Mouse (Mus musculus): ENCODE results near the gene Inpp5e.
"Not testable (repeated sequence)": the region's sequence is repeated elsewhere in the genome, so short reads cannot be mapped to it uniquely, and the experiment has no call there.

Gene Inpp5e

DNA sequence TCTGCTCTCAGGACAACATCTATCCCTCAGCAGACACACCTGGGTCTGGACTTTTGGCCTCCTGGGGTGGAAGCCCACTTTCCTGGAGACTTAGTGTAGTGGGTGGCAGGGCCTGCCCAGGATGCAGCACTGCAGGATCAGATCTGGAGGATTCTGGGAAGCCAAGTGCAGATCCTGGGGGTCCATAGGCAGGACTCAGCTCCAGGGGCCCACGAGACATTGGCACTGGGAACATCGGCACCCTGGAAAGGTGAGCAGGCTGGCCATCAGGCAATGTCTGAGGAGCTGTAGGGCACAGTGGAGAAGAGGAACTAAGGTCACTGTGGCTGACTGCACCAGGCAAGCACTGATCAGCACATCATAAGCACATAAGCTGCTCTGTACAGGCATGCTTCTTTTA lies 13.0 kb upstream of the Inpp5e start:
- no peak for DNase-seq (ENCODE audit: inconsistent age in 2 of 2, low spot score in 1 of 2)

DNA sequence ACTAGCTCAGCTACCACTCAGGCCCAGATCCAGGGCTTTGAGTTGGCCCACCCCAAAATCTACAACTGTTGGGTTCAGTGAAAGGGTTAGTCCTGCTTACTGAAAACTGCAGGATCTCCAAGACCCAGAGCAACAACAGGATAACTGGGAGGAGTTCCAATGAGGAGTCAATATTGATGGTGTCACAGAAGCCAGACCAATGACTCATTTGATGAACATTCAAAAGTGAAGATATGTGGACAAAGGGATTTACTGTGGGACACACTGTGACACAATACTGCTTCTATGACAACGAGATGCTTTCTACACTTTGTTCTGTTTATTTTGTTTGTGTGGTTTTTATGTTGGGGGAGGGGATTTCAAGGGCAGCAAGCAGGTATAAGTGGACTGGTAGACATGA lies 9.1 kb upstream of the Inpp5e start:
- peak in 1 of 2 experiments; percentile 51 for DNase-seq (ENCODE audit: inconsistent age in 2 of 2, low spot score in 1 of 2)

DNA sequence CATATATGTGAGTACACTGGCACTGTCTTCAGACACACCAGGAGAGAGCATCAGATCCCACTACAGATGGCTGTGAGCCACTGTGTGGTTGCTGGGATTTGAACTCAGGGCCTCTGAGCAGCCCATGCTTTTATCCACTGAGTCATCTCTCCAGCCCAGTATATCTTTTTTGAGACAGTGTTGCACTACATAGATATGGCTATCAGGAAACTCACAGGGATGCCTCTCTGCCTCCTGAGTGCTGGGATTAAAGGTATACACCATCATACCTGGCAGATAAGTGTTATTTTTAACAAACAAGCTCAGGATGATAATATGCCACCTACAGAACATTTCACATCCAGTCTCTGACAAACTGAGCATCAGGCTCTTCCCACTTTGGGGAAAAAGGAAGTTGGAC lies 8.1 kb upstream of the Inpp5e start:
- no peak for DNase-seq (ENCODE audit: inconsistent age in 2 of 2, low spot score in 1 of 2)

DNA sequence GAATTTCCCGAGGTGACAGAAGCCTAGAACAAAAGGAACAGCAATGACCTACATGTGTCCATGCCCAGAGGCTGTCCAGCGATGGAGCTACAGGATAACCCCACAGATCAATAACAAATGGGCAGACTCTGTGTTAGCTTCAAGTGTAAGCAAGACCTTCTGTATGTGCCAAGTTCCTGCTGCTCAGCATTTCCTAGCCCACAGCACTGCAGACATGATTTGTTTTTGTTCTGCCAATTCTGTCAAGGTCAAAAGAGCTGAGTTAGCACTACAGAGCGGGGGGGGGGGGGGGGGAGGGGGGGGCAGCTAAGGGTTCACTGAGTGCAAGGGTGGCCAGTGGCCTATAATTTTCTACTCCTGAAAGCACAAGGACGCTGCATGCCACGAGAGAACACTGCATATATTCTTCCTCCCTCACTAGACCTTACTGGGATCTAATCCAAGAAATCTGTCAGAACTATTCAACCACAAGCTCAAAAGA lies 2.0 kb upstream of the Inpp5e start:
- peak; percentile 80 to 90 for DNase-seq (ENCODE audit: inconsistent age in 2 of 2, low spot score in 1 of 2)

DNA sequence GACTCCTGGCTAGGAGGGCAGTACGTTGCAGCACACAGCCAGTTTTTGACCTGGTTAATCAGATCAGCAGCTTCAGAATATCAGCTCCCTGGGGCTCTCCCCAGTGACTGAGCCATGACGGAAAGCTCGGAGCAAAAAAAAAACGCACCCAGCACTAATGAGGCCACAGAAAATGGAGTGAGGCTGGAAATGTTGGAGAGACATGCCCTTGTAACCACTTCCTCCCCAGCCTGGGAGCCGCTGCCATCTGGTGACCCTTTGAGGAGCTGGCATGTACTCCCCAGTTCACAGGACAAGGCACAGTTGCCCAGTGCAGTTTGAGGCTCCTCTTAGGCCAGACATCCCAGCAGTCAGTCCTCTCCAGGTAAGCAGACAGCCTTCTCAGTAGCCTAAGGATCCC lies 1.1 kb upstream of the Inpp5e start:
- peak in 1 of 2 experiments; percentile 45 for DNase-seq (ENCODE audit: inconsistent age in 2 of 2, low spot score in 1 of 2)

DNA sequence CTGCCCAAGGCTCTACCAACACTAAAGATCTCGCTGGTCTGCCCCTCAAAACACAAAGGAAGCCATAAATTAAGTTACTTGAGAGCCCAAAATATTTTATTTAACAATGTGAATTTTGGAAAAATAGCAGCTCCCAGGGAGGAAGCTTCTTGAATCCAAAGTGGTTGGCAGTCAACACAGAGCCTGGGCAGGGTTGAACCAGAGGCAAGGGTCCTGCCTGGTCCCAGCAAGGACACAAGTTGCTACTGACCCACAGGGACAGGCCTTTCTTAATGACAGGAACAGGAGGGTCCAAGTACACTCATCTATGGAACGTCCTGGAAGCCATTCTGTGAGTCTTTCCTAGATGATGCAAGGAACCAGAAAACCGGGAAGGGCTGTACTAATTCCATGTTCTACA lies 359 bp upstream of the Inpp5e start:
- no peak for DNase-seq (ENCODE audit: inconsistent age in 2 of 2, low spot score in 1 of 2)

DNA sequence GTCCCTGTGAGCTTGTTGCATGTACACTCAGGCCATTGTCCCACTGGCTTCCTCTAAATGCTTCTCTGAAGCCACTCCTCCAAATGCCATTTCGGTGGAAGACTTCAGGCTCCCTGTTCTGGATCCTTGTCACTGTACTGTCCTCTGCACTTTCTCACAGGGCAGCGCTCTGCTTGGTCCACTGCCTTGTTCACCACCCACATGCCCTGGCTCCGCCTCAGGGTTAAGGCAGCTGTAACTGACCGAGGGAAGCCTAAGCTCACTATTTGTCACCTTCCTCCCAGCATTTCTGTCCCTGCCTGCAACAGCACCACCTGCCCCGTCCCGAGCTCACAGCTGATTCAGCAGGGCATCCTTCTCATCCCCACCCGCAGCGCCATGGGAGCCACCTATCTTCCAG lies 5.7 kb downstream of the Inpp5e start:
- no peak for DNase-seq (ENCODE audit: inconsistent age in 2 of 2, low spot score in 1 of 2)

DNA sequence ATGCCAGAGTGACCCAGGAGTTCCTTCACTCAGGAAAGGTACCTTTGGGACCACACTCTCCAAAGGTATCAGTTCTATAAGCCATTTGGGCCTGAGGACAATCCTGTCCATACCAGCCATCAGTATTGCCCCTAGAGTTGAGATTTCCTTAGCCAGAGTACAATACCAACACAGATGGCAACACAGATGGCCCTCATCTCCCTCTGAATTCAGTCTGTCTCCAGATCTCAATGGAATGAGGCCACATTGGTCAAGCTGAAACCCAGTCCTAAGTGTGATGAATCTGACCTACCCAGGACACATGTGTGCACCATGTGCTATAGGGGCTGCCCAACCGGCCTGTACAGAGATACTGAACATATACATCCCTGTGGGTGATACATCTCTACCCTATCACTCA lies 6.7 kb downstream of the Inpp5e start:
- no peak for DNase-seq (ENCODE audit: inconsistent age in 2 of 2, low spot score in 1 of 2)

DNA sequence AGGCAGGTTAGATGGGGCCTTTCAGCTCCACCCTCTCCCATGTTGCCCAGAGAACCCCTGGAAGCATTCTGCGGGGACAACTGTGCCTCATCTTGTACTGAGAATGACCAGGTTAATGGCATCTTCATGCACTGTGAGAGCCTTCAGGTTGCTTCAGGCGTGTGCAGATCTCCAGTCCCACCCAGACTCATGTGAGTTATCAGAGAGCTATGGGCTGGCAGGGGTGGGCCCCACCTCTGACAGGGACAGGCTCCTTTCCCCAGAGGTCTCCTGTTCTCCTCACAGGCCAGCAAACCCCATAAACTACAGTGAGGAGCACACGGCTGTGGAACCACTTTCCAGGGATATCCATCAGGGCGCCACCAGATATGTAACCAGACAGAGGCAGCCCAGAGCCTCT lies 8.0 kb downstream of the Inpp5e start:
- DNase-seq (ENCODE audit: inconsistent age in 2 of 2, low spot score in 1 of 2): no peak

DNA sequence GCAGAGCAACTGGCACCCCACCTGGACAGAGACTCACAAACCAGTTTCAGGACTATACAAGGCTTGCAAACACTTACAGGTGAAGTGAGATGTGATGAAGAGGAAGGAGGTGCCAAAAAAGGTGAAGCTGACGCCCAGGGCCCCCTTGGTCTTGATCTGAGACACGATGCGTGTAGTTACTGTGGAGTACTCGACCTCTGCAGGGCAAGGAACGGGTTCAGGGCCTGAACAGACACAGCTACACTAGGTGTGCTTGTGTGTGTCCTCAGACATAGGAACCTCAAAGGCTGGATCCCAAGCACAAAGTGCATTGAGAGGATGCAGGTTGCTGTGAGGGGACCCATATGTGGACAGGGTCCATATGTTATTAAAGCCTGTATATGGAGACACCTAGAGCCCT lies 8.7 kb downstream of the Inpp5e start:
- DNase-seq (ENCODE audit: inconsistent age in 2 of 2, low spot score in 1 of 2): no peak

DNA sequence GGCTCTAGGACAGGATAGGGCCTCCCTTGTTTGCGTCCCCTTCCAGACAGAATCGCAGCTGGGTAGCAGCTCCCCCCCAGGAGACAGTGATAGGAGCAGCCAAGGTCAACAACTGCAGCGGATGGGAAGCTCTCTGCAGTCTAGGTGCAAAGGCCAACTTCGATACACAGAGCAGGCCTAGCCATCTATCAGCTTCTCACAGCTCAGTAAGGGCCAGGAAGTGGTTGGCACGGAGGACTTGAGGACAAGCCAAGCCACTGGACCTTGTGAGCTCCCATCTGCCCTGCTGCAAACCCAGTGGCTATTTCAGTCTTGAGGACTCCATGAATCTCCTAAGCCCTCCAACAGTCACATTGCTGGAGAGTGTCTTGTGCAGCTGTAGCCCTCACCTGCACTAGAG lies 9.4 kb downstream of the Inpp5e start:
- DNase-seq (ENCODE audit: inconsistent age in 2 of 2, low spot score in 1 of 2): no peak

DNA sequence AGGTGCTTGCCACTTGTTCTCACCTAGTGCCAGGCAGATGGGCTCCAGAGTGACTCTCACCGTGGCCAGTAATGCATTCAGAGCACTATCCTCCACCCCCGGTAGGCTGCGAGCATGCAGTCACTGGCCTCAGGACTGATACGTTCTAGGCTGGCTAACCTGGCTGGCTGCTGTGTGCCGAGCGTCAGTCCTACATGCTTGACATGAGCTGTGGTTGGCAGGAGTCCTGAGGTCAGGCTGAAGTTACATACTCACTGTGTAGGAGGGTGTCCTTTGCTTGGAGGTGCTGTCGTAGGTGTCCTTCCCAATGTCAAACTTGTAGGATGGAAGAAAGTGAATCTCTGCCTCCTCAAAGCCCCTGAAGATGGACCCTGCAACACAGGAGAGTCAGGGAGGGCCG lies 10.0 kb downstream of the Inpp5e start:
- no peak for DNase-seq (ENCODE audit: inconsistent age in 2 of 2, low spot score in 1 of 2)

DNA sequence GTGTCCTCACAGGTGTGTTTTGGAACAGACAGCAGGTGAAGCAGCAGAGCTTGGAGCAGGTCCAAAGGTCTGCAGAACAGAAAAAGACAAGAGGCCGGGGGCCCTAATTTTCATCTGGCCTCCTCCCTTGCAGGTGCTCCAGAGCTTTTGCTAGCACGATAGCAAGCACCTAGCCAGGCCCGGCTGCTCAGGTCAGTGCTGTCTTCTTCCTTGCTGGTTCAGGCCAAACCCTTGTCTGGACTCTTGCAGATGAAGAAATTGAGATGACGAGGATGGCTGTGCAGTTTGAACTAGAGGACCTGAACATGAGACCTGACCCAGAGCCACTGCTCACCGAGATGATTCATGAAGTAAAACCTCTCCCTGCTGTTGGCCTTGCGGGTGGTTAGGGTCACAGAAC lies 17.4 kb downstream of the Inpp5e start:
- DNase-seq (ENCODE audit: inconsistent age in 2 of 2, low spot score in 1 of 2): no peak

DNA sequence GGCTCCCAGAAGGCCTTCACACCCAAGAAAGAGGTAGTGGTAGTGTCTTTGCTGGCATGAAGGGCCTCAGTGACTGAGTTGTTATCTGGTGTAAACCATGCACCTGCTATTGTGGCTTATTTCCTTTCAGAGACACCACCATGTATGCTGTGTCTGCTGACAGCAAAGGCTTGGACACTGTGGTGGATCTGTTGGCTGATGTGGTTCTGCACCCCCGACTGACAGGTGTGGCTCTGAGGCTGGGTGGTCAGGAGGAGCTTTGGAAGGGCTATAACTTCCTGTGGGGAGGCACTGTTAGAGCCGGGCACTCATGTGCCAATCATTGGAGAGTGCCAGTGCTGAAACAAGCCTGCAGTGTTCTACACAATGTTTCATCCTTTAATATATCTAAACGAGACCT lies 18.0 kb downstream of the Inpp5e start:
- DNase-seq (ENCODE audit: inconsistent age in 2 of 2, low spot score in 1 of 2): no peak

DNA sequence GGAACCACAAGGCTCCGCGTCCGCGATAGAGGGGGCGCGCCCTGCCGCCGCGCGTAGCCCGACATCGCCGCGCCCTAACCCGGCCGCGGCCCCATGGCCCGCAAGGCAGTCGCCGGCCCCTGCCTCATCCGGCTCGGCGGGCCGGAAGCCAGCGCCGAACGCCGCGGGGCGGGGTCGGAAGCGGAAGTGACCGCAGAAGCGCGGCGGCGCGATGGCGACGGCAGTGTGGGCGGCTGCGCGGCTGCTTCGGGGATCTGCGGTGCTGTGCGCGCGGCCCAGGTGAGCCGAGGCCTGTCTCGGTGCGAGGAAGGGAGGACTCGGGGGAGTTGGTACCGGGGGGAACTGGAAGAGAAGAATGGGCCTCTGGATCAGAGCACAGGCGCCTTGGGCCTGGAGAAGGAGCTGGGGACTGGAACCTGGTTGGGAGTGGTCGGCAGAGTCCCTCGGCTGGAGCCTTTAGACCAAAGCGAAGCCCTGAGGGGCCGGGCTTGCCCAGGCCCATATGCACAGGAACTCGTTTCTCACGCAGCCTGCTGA lies 19.8 kb downstream of the Inpp5e start, which contains the start of the genes Entr1 and Pmpca:
TSS of gene Entr1 (minus strand) at position 163 of the 537 bp plus-strand sequence.
TSS of gene Pmpca (plus strand) at position 186 of the 537 bp plus-strand sequence.
- peak; percentile 87 to 94 for DNase-seq (ENCODE audit: inconsistent age in 2 of 2, low spot score in 1 of 2)

DNA sequence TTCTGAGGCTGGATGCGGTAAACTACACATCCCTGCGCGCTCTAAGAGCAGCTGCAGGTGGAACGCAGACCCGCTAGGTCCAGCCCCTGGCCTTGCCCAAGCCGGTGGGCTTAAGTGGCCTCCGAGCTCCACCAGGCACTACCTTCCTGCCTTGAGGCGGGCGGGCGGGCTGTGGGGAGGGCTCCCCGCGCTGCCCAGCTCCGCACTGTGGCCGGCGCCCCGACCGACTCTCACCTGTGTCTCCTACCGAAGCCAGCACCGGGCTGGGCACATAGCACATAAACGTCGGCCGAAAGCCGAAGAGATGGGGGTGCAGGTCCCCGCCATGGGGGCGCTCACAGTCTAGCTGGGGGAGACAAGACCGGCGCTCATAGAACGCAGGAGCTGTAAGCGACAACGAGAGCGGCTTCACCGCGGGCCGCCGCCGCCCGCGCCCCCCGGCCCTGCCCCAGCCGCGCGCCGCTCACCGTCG lies 20.3 kb downstream of the Inpp5e start:
- no peak for DNase-seq (ENCODE audit: inconsistent age in 2 of 2, low spot score in 1 of 2)

DNA sequence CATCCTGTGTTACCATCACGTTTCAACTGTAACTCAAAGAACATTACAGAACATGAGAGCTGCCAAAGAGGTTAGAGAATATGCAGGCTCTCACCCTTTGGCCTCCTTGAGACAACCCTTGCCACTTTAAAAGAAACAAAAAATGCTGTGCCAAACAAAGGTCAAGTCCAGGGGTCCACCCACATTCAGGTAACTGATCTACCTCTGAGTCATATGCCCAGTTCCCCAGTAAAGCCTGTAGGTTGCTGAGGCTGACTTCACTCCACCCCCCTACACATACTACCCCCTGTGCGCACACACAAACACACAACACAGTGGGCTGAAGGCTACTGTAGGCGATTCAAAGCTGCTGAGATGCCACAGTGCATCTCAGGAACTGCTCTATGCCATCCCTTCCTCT lies 21.3 kb downstream of the Inpp5e start:
- DNase-seq (ENCODE audit: inconsistent age in 2 of 2, low spot score in 1 of 2): no peak

DNA sequence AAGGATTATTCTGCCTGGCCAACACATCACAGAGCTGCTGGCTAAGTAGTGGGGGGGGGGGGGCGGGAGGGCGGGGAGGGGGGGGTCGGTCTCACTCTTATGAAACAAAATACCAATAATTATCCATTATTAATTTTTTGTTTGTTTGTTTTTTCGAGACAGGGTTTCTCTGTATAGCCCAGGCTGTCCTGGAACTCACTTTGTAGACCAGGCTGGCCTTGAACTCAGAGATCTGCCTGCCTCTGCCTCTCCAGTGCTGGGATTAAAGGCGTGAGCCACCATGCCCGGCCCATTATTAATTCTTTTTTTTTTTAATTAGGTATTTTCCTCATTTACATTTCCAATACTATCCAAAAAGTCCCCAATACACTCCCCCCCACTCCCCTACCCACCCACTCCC lies 28.1 kb downstream of the Inpp5e start:
- not testable (repeated sequence) for DNase-seq (ENCODE audit: inconsistent age in 2 of 2, low spot score in 1 of 2)

DNA sequence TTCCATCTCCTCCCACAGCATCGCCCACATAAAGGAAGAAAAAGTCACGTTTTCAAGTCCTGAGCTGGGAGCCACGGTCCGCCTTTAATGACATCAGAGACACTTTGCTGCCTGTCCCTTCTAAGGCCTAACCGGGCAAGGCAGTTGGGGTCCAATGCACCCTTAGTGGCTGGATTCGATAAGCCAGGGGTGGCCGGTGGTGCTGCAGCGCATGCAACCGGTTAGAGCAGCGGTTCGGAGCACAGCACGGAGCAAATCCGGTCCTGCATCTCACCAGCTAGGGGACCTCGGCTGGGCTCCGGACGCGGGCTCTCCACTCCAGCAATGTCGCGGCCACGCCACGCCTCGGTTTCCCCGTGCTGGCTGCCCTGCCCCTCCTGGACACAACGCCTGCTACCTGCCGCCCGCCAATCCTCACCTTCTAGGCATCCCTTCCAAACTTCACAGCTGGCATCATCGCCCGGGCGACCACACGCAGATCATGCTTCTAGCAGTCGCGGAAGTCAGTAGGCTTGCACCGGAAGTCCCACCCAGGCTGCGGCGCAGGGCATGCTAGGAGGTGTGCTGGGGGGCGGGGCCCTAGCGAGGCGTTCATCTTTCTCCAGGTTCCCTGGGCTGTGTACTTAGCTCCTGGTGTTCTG lies 28.8 kb downstream of the Inpp5e start, which contains the start of gene Snapc4:
TSS of gene Snapc4 (minus strand) at position 523 of the 641 bp plus-strand sequence.
- peak; percentile 89 to 94 for DNase-seq (ENCODE audit: inconsistent age in 2 of 2, low spot score in 1 of 2)

DNA sequence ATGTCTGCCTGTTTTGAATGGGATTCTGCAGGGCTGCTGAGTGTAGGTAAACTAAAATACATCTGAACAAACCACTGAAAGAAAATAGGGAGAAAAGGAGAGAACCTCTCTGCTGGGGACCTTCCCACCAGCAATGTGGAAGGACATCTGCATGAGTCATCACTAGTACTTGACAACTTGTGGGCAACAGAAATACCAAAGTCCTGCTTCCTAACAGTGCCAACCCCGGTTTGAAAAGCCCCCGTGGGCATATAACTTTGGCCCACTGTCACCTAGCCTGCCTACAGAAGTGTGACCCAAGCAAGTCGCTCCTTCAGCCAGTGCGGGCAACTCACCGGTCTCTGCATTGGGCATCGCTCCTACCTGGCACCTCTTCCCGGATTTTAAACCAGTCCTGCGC lies 36.6 kb downstream of the Inpp5e start:
- DNase-seq (ENCODE audit: inconsistent age in 2 of 2, low spot score in 1 of 2): no peak

DNA sequence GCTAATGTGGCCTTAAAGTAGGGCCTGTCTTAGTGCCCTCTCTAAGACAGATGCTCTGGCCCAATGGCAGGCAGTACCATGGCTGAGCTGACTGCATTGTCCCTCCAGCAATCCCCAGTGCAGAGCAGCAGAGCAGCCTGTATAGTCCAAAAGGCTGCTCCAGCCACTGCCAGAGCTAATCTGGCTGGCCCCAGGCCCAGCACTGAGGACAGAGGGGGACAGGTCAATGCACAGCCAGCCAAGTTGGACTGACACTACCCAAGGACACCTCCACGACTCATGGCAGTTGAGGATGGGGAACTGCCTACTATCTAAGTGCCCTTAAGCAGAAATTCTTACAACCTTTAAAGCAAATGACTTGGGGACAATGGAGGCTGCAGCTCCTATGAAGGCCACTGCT lies 40.4 kb downstream of the Inpp5e start:
- no peak for DNase-seq (ENCODE audit: inconsistent age in 2 of 2, low spot score in 1 of 2)

DNA sequence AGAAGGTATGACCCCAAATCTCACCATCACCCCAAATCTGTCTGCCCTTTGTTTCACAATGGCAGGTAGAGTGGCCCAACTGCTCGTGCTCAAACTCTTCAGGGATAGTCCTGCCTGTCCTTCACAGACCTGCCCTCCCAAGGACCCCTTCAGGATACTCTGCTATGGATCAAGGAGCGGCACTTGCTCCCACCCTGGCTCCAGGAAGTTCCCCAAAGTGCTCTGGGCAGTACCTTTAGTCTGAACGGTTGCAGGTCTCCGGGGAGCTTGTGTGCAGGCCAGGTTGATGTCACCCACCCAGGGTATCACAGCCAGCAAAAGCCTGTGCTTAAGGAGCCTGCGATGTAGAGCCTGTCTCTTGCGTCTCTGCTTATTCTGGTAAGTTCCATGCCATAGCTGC lies 41.1 kb downstream of the Inpp5e start:
- DNase-seq (ENCODE audit: inconsistent age in 2 of 2, low spot score in 1 of 2): no peak

Data from adrenal gland, adult (tissue).